Mouse (Mus musculus): ENCODE data around the gene Uvrag.

DNA sequence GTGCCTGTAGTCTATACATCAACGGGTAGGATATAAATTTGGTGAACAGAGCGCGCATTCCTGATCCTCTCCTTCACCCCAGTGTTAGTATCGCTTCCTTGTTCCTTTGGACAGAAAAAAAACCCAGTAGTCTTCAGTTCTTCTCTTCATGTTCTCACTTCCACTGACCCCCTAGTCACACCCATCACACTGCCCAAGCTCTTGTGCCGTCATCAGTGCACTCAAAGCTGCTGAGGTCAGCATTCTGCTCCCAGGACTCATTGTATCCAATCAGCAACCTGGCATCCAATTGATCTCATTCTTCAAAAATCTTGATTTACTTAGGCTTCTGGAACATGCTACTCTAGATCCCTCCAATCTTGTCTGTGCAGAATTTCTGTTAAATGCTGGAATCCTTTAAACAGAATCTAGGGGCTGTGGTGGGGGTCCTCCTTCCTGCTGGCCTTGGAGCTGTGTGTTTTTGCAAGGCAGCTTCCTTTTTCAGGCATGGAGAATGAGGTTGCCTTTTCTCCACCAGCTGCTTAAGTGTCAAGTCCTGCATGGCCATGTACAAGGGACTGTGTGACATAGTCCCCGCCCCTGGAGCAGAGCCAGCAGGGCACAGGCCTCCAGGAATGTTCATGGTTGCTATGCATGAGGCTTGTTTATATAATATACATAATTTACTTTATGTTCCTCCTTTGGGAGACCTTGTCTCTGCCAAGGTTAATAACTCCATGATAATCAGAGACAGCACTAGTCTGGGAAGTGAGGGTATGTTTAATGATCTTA is 88.3 kb downstream of the Uvrag start:
- no peak for TF ChIP-seq CTCF (conservative IDR thresholded peaks at IDR 0.05; ENCODE audit: low read length)
- TF ChIP-seq POU5F1 (IDR thresholded peaks at IDR 0.05; ENCODE audit: borderline replicate concordance, low read length), result no peak
